In the genomic region with DNA sequence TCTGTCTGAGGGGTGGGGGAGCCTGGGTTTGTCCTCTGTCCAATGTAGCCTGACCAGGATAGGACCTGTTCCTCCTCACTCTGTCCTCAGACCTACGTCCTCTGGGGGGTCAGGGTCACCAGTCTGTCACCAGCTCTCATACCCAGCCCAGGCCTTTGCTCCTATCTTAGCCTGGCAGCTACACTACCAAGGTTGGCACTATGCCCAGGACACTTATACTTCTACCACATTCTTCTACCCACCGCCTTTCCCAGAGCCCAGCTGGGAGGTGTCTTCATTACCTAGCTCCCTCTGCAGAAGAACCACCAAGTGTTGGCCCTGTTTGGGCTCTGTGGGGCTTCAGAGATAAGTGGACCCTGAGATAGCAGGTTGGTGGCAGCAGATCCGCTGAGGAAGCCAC, we compare ENCODE assay signal across 16 mouse cellular contexts.
DNase-seq lines count a peak whose midpoint lies in the region; ATAC-seq lines count a peak whose summit lies in the region.
"Had no signal": no experiment of that assay in that cellular context is flagged by ENCODE, and none has a peak within 500 bp of the region (broad histone marks: within the 10 kb centered on the region; RNA-seq: fewer than 3 reads in every experiment).

No protein-coding gene starts in this region.

- ATAC-seq in heart, embryonic 12.5 days (ENCODE audit: insufficient number of reproducible peaks, low FRiP score): no peak
- peak; percentile 86 for ATAC-seq in megakaryocyte progenitor cell, adult 5-6 weeks (replicated peaks; ENCODE audit: poor library complexity)
- ATAC-seq in CD4-positive, CD25-positive, alpha-beta regulatory T cell, adult 4 months: no peak

- H3K36me3 ChIP-seq in heart, embryonic 12.5 days: no peaks in the 10 kb centered on the region
- H3K36me3 ChIP-seq: G1E; limb, embryonic 15.5 days had no signal

- H3K4me3 ChIP-seq in heart, embryonic 12.5 days: no peak overlapping the region
- H3K4me3 ChIP-seq: limb, embryonic 15.5 days had no signal

- H3K9me3 ChIP-seq in heart, embryonic 12.5 days (replicated peaks): no peaks in the 10 kb centered on the region
- H3K9me3 ChIP-seq: limb, embryonic 15.5 days had no signal

- H3K27ac ChIP-seq in heart, embryonic 12.5 days (ENCODE audit: poor library complexity, severe bottlenecking): no peak overlapping the region
- H3K27ac ChIP-seq: limb, embryonic 15.5 days; macrophage; stomach, postnatal 0 days had no signal

- 0 out of 2 replicates have a peak, but pooled peaks cover 7% of the 10 kb centered on the region for H3K27me3 ChIP-seq in heart, embryonic 12.5 days (replicated peaks)
- H3K27me3 ChIP-seq: limb, embryonic 15.5 days had no signal

- no peak overlapping the region for H3K9ac ChIP-seq in heart, embryonic 12.5 days
- H3K9ac ChIP-seq: limb, embryonic 15.5 days had no signal

- WGBS in heart, embryonic 12.5 days: 41% methylated on average over 3 of the region's 3 CpGs

- no peak overlapping the region for H3K4me2 ChIP-seq in heart, embryonic 12.5 days
- H3K4me2 ChIP-seq: limb, embryonic 15.5 days had no signal

- intact Hi-C loops in heart, postnatal 14 days (cut with DNase I): no loop called here

- H3K4me1 ChIP-seq in heart, embryonic 12.5 days (replicated peaks): peaks cover 6% of the 10 kb centered on the region; the same call in 1 of the 2 replicates
- H3K4me1 ChIP-seq: limb, embryonic 15.5 days had no signal

- DNase-seq in heart, adult 11 months: peak; percentile 98
- DNase-seq in spleen, postnatal 36 days (ENCODE audit: low spot score in 2 of 2): peak; percentile 26 to 54
- DNase-seq in spleen, adult 18-20 months: no peak
- peak; percentile 54 to 74 for DNase-seq in heart, postnatal 14 days
- no peak for DNase-seq in embryo, embryonic 10 days (ENCODE audit: low spot score)
- DNase-seq: B cell, adult 2 months; cerebellum, adult 11 months; right cerebral cortex, postnatal 4 days; thymus, postnatal 36 days had no signal

Comparison
In these comparisons a context has a peak if more than half of its experiments do, and no peak if none do; other contexts are left out.
1. DNase-seq: peak in heart, adult 11 months (single experiment), spleen, postnatal 36 days (2 of 2) and heart, postnatal 14 days (2 of 2); none in spleen, adult 18-20 months (0 of 2) and embryo, embryonic 10 days (single experiment).